Mouse (Mus musculus) hindbrain, embryonic 14.5 days (tissue): ENCODE measurements around the gene Dab1. TPM values are rescaled to one million over a fixed set of nuclear protein-coding genes. Genes with fewer than 3 reads are reported as not detected.

ENCODE experiments used
- ATAC-seq: fragments of 200-750 bp; cut with Nextera tagmentation; 2 replicates; pipeline ENCODE4 v1.8.0; 2017; ENCODE audit warnings: moderate number of reproducible peaks, mild to moderate bottlenecking, moderate TSS enrichment, moderate library complexity; ENCODE audit not compliant: low FRiP score
- DNase-seq: peaks from one replicate; pipeline ENCODE4 v3.0.0-alpha.2; 2015; ENCODE audit warnings: low spot score
- H3K27ac ChIP-seq: fragments of 300-500 bp; sonication (generic); 2 replicates; pipeline ENCODE4 v1.5.1; 2014; ENCODE audit warnings: mild to moderate bottlenecking, moderate library complexity
- H3K27me3 ChIP-seq: fragments of 300-500 bp; sonication (generic); 2 replicates; pipeline ENCODE4 v1.6.1; 2014; ENCODE audit warnings: mild to moderate bottlenecking, low read length, mixed read lengths; ENCODE audit not compliant: control insufficient read depth, insufficient read depth
- H3K36me3 ChIP-seq: fragments of 300-500 bp; sonication (generic); replicated peaks from 2 replicates; pipeline ENCODE4 v1.6.1; 2014; ENCODE audit not compliant: control insufficient read depth, insufficient read depth
- H3K4me1 ChIP-seq: fragments of 300-500 bp; sonication (generic); replicated peaks from 2 replicates; pipeline ENCODE4 v1.6.1; 2014; ENCODE audit warnings: antibody characterized with exemption, low read length, mixed read lengths; ENCODE audit not compliant: control insufficient read depth, insufficient read depth
- H3K4me2 ChIP-seq: fragments of 300-500 bp; sonication (generic); replicated peaks from 2 replicates; pipeline ENCODE4 v1.6.1; 2014; ENCODE audit warnings: mild to moderate bottlenecking, moderate library complexity
- H3K4me3 ChIP-seq: fragments of 300-500 bp; sonication (generic); replicated peaks from 2 replicates; pipeline ENCODE4 v1.5.1; 2014; ENCODE audit warnings: mild to moderate bottlenecking, low read length
- H3K9ac ChIP-seq: fragments of 300-500 bp; sonication (generic); 2 replicates; pipeline ENCODE4 v1.6.1; 2014
- H3K9me3 ChIP-seq: fragments of 300-500 bp; sonication (generic); 2 replicates; pipeline ENCODE4 v1.6.1; 2016; ENCODE audit warnings: low read length; ENCODE audit not compliant: control insufficient read depth
- WGBS: fragments of 180-500 bp; shearing (Covaris S2); extraction: QIAGEN DNeasy Blood & Tissue Kit; methylation state at CpG from one replicate; pipeline ENCODE4 v1.1.7; 2014; 5-methylcytosine and 5-hydroxymethylcytosine counted together
- polyA plus RNA-seq: library from polyadenylated mRNA; unstranded; fragments of >200 nt; fragmentation: Nextera tagmentation; extraction: Ambion mirVana; gene quantifications from 2 replicates; pipeline ENCODE4 v1.2.1, GENCODE M21; 2014

The Dab1 gene
- polyA plus RNA-seq, 1 experiment from 2014 or later = 62.9 TPM

DNA sequence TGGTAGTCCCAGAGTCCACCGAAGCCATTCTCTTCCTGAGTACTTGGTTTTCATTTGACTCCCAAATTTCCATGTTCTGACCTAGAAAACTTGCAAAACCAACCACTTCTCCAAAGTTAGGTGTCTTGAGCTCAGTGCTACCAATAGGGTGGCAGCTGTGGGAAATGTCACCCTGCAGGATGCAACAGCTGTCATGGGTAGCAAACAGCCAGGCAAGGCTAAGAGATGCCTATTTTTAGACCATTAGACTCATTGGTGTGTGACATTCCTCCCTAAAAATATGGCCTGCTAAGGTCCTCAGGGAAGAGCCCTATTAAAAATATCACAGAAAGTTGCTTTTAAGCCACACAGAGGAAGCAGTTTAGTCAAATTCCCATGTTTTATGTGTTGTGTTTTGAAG, 829.0 kb downstream of the Dab1 start:
- Histone ChIP-seq H3K9ac (no peak overlapping the region), H3K36me3 (no peaks in the 10 kb centered on the region)
- 100% methylated on average over 1 of the region's 1 CpGs for WGBS

DNA sequence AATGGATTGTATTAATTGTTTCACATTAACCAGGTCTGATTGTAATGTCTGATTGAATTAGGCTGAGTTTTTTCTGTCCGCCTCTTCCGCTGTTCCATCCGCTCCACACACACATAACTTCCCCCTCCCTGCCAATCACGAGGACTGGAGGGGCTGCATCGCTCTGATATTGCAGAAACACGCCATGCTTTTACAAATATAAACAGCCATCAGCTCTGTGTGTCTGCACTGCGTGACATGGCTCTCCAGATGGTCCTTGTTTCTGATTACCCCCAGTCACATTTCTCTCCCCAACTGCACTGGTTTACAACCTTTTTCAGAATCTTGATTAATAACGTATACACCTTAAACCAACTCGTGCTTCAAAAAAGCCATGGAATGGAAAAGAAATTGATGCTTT, 831.5 kb downstream of the Dab1 start:
- Histone ChIP-seq H3K9ac (no peak overlapping the region), H3K4me1 (peaks cover 16% of the 10 kb centered on the region), H3K36me3 (no peaks in the 10 kb centered on the region), H3K4me3 (no peak overlapping the region), H3K27ac (no peak overlapping the region), H3K4me2 (no peak overlapping the region), H3K9me3 (no peaks in the 10 kb centered on the region), H3K27me3 (no peaks in the 10 kb centered on the region)
- no peak for ATAC-seq
- WGBS = 58% methylated on average over 9 of the region's 9 CpGs
- no peak for DNase-seq

More for the DNA sequence above, 829.0 kb downstream of the Dab1 start:
- DNase-seq (no peak), ATAC-seq (no peak)
- peaks cover 26% of the 10 kb centered on the region for H3K4me1 ChIP-seq
- no peaks in the 10 kb centered on the region for H3K27me3 ChIP-seq
- no peak overlapping the region for H3K27ac ChIP-seq
- no peak overlapping the region for H3K4me2 ChIP-seq
- no peak overlapping the region for H3K4me3 ChIP-seq
- H3K9me3 ChIP-seq = no peaks in the 10 kb centered on the region

DNA sequence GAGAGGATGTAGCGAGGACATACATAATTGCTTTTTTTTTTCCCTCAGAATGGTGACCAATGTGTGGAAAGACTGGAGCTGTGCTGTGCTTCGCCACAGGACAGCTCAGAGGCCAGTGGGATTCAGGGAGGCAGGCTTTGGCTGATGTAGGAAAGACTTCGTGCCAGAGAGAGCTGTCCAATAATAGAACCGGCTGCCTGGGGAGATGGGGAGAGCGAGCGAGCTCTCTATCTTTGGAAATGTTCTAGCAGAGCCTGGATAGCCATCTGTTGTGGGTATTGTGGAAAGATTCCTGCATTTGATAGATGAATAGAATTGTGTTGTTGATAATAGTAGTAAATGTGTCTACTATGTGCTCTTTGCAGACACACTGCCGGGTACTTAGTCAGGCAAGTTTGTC, 833.4 kb downstream of the Dab1 start:
- Histone ChIP-seq H3K27ac (no peak overlapping the region), H3K9ac (no peak overlapping the region), H3K9me3 (no peaks in the 10 kb centered on the region), H3K4me3 (no peak overlapping the region), H3K4me2 (no peak overlapping the region), H3K36me3 (no peaks in the 10 kb centered on the region), H3K4me1 (peaks cover 16% of the 10 kb centered on the region), H3K27me3 (no peaks in the 10 kb centered on the region)
- DNase-seq (no peak), ATAC-seq (peak; percentile 66; the same call in 1 of the 2 replicates)
- 41% methylated on average over 7 of the region's 7 CpGs for WGBS

DNA sequence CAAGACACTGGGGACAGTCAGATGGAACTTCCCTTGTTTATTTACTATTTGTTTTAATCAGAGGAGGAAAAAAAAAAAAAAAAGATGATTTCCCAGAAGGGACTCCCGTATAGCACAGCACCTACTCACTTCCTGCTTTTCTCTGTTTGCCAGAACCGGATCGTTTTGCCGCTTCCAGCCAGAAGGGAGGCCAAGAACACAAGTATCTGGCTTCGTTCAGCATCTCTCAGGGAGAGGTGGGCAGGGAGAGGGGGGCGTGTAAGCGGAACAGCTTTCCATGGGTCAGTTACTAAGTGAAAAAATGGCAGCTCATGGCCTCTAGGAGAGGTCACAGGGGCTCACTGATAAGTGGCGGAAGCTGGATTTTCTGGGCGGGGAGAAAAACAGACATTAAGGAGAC, 836.0 kb downstream of the Dab1 start:
- H3K36me3 ChIP-seq = no peaks in the 10 kb centered on the region
- peaks cover 12% of the 10 kb centered on the region for H3K4me1 ChIP-seq
- no peaks in the 10 kb centered on the region for H3K27me3 ChIP-seq
- ATAC-seq = no peak
- H3K4me2 ChIP-seq = no peak overlapping the region
- no peak overlapping the region for H3K9ac ChIP-seq
- no peak overlapping the region for H3K27ac ChIP-seq
- no peak overlapping the region for H3K4me3 ChIP-seq
- DNase-seq = no peak
- WGBS = 65% methylated on average over 9 of the region's 9 CpGs
- H3K9me3 ChIP-seq = no peaks in the 10 kb centered on the region

DNA sequence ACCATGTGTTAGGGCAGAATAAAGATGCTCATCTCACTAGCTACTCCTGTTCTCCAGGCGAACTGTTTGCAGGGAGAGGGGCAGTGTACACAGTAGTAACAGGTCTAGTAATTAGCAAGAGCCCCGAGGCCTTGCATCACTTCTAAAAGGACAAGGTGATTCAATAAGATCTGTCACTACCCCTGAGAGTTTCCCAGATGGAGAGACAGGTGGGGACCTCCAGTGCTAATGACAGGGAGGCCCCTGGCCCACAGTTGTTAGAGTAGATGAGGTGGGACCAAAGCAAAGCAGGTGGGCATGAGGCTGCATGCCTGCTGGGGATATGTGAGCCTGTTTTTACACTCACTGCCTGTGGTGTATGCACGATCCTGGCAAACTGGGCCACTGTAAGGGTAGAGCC, 836.6 kb downstream of the Dab1 start:
- Histone ChIP-seq H3K27me3 (no peaks in the 10 kb centered on the region), H3K9me3 (no peaks in the 10 kb centered on the region), H3K4me3 (no peak overlapping the region), H3K36me3 (no peaks in the 10 kb centered on the region), H3K27ac (no peak overlapping the region), H3K4me2 (no peak overlapping the region), H3K4me1 (peaks cover 7% of the 10 kb centered on the region; the same call in 1 of the 2 replicates), H3K9ac (no peak overlapping the region)
- 66% methylated on average over 3 of the region's 3 CpGs for WGBS
- ATAC-seq = no peak
- DNase-seq = no peak

GRCm38 (mm10) chr4:104456173-104456873, 837.2 kb downstream of the Dab1 start:
- 79% methylated on average over 7 of the region's 7 CpGs for WGBS
- no peak for DNase-seq
- Histone ChIP-seq H3K36me3 (no peaks in the 10 kb centered on the region), H3K4me2 (no peak overlapping the region), H3K4me3 (no peak overlapping the region), H3K4me1 (peaks cover 7% of the 10 kb centered on the region; the same call in 1 of the 2 replicates), H3K9ac (no peak overlapping the region), H3K9me3 (no peaks in the 10 kb centered on the region), H3K27ac (no peak overlapping the region), H3K27me3 (no peaks in the 10 kb centered on the region)
- ATAC-seq = no peak

- DNase-seq (no peak), ATAC-seq (no peak)
- no peak overlapping the region for H3K27ac ChIP-seq
Observed at GRCm38 (mm10) chr4:104458726-104459125, 839.6 kb downstream of the Dab1 start.

DNA sequence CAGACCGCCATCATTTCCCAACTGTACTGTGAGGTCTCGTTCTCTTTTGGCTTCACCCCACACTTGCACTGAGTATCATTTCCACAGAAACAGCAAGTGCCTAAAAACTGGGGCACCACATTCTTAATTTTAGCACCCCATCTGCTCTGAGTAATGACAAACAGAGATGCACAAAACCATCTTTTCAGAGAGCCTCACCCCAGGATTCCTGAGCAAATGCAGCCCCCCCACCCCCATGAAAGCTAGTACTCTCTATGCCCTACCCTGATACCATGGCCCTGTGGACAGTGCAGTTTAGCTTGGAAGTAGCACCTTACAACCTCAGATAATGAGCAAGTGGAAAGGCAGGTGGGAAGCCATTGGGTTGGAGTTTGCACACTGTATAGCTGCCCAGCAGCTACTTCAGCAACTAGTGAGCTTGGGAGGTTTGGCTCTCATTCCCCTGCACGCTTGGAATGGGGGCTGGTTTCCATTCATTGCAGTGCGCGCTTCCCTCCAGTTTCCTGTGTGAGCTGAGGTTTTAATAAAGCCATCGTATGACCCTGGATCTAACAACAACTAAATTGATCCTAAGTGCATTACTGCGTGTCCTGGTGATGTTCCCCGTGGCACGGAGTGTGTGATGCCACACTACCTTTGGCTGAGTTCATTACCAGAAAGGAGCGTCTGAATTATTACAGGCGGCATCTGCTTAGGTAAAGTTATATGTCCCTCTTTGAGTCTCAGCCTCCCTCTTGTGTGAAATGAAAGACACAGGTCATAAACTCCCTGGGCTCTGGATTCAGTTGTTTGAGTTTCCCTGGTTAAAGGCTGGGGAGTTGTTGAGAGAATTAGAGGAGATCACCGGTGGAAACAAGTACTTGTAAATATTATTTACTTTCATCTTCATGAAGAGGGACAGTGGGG, 842.2 kb downstream of the Dab1 start:
- no peaks in the 10 kb centered on the region for H3K27me3 ChIP-seq
- no peaks in the 10 kb centered on the region for H3K36me3 ChIP-seq
- DNase-seq (no peak), ATAC-seq (no peak)
- H3K9ac ChIP-seq = no peak overlapping the region
- H3K4me3 ChIP-seq = no peak overlapping the region
- H3K9me3 ChIP-seq = no peaks in the 10 kb centered on the region
- 84% methylated on average over 12 of the region's 12 CpGs for WGBS
- no peak overlapping the region for H3K4me2 ChIP-seq
- peaks cover 25% of the 10 kb centered on the region; the same call in 1 of the 2 replicates for H3K4me1 ChIP-seq
- H3K27ac ChIP-seq = no peak overlapping the region

More at GRCm38 (mm10) chr4:104458726-104459125, 839.6 kb downstream of the Dab1 start:
- Histone ChIP-seq H3K4me2 (no peak overlapping the region), H3K27me3 (no peaks in the 10 kb centered on the region), H3K4me1 (peaks cover under 1% of the 10 kb centered on the region; the same call in 1 of the 2 replicates), H3K9ac (no peak overlapping the region), H3K4me3 (no peak overlapping the region), H3K36me3 (no peaks in the 10 kb centered on the region), H3K9me3 (no peaks in the 10 kb centered on the region)
- WGBS = 62% methylated on average over 5 of the region's 5 CpGs
